Mouse (Mus musculus): ENCODE measurements around the gene Cux2. TPM values are rescaled to one million over a fixed set of nuclear protein-coding genes. Genes with fewer than 3 reads are reported as not detected.

Gene Cux2
- polyA plus RNA-seq, 1 experiment from 2014 or later = 10.1 TPM

- Histone ChIP-seq H3K4me3 (no peak overlapping the region), H3K4me2 (no peak overlapping the region), H3K9ac (no peak overlapping the region), H3K4me1 (replicated peaks) (peaks cover 14% of the 10 kb centered on the region; the same call in 1 of the 2 replicates), H3K36me3 (no peaks in the 10 kb centered on the region), H3K9me3 (replicated peaks) (no peaks in the 10 kb centered on the region), H3K27me3 (replicated peaks) (0 out of 2 replicates have a peak, but pooled peaks cover 4% of the 10 kb centered on the region), H3K27ac (ENCODE audit: poor library complexity, severe bottlenecking) (no peak overlapping the region)
- ATAC-seq (ENCODE audit: insufficient number of reproducible peaks, low FRiP score) = no peak
- 53% methylated on average over 6 of the region's 6 CpGs for WGBS
Observed at GRCm38 (mm10) chr5:121996701-121997100, 53.2 kb downstream of the Cux2 start.

GRCm38 (mm10) chr5:121994808-121995207 is 55.1 kb downstream of the Cux2 start:
- Histone ChIP-seq H3K4me3 (no peak overlapping the region), H3K4me1 (replicated peaks) (peaks cover 29% of the 10 kb centered on the region), H3K9ac (no peak overlapping the region), H3K4me2 (no peak overlapping the region), H3K9me3 (replicated peaks) (no peaks in the 10 kb centered on the region), H3K27ac (ENCODE audit: poor library complexity, severe bottlenecking) (no peak overlapping the region), H3K27me3 (replicated peaks) (no peaks in the 10 kb centered on the region), H3K36me3 (no peaks in the 10 kb centered on the region)
- 80% methylated on average over 12 of the region's 12 CpGs for WGBS
- ATAC-seq (ENCODE audit: insufficient number of reproducible peaks, low FRiP score) = no peak

- H3K9me3 ChIP-seq (replicated peaks) = no peaks in the 10 kb centered on the region
- no peaks in the 10 kb centered on the region for H3K27me3 ChIP-seq (replicated peaks)
- H3K36me3 ChIP-seq = peaks cover 2% of the 10 kb centered on the region; the same call in 1 of the 2 replicates
- peaks cover 34% of the 10 kb centered on the region for H3K4me1 ChIP-seq (replicated peaks)
- WGBS = 43% methylated on average over 6 of the region's 6 CpGs
- no peak for ATAC-seq (ENCODE audit: insufficient number of reproducible peaks, low FRiP score)
- H3K4me3 ChIP-seq = no peak overlapping the region
- no peak overlapping the region for H3K9ac ChIP-seq
- H3K4me2 ChIP-seq = no peak overlapping the region
- H3K27ac ChIP-seq (ENCODE audit: poor library complexity, severe bottlenecking) = no peak overlapping the region
Observed at GRCm38 (mm10) chr5:121991914-121992313, 58.0 kb downstream of the Cux2 start.

- peak; percentile 63 for ATAC-seq (ENCODE audit: insufficient number of reproducible peaks, low FRiP score)
- no peaks in the 10 kb centered on the region for H3K27me3 ChIP-seq (replicated peaks)
- peak overlapping the region; percentile 48; the same call in 1 of the 2 replicates for H3K27ac ChIP-seq (ENCODE audit: poor library complexity, severe bottlenecking)
- no peak overlapping the region for H3K4me3 ChIP-seq
- WGBS = 43% methylated on average over 9 of the region's 9 CpGs
- H3K9ac ChIP-seq = no peak overlapping the region
- no peaks in the 10 kb centered on the region for H3K9me3 ChIP-seq (replicated peaks)
- no peak overlapping the region for H3K4me2 ChIP-seq
- H3K36me3 ChIP-seq = peaks cover 3% of the 10 kb centered on the region; the same call in 1 of the 2 replicates
- peaks cover 62% of the 10 kb centered on the region for H3K4me1 ChIP-seq (replicated peaks)
Observed at GRCm38 (mm10) chr5:121985855-121986254, 64.0 kb downstream of the Cux2 start.

GRCm38 (mm10) chr5:121981650-121982131 is 68.2 kb downstream of the Cux2 start:
- 35% methylated on average over 16 of the region's 16 CpGs for WGBS
- Histone ChIP-seq H3K4me2 (peak overlapping the region; percentile 7; the same call in 1 of the 2 replicates), H3K4me3 (no peak overlapping the region), H3K36me3 (no peaks in the 10 kb centered on the region), H3K27ac (ENCODE audit: poor library complexity, severe bottlenecking) (no peak overlapping the region), H3K4me1 (replicated peaks) (peaks cover 36% of the 10 kb centered on the region), H3K9ac (peak overlapping the region; percentile 1; the same call in 1 of the 2 replicates), H3K27me3 (replicated peaks) (no peaks in the 10 kb centered on the region), H3K9me3 (replicated peaks) (no peaks in the 10 kb centered on the region)
- ATAC-seq (ENCODE audit: insufficient number of reproducible peaks, low FRiP score) = no peak

- H3K9me3 ChIP-seq (replicated peaks) = no peaks in the 10 kb centered on the region
- peaks cover 13% of the 10 kb centered on the region for H3K4me1 ChIP-seq (replicated peaks)
- ATAC-seq (ENCODE audit: insufficient number of reproducible peaks, low FRiP score) = no peak
- H3K27me3 ChIP-seq (replicated peaks) = no peaks in the 10 kb centered on the region
- no peak overlapping the region for H3K9ac ChIP-seq
- H3K27ac ChIP-seq (ENCODE audit: poor library complexity, severe bottlenecking) = no peak overlapping the region
- 87% methylated on average over 12 of the region's 12 CpGs for WGBS
- H3K4me3 ChIP-seq = no peak overlapping the region
- no peaks in the 10 kb centered on the region for H3K36me3 ChIP-seq
- H3K4me2 ChIP-seq = no peak overlapping the region
Observed at GRCm38 (mm10) chr5:121976331-121976730, 73.6 kb downstream of the Cux2 start.

- no peak overlapping the region for H3K27ac ChIP-seq (ENCODE audit: poor library complexity, severe bottlenecking)
- 58% methylated on average over 10 of the region's 10 CpGs for WGBS
- no peak overlapping the region for H3K9ac ChIP-seq
Observed at GRCm38 (mm10) chr5:121973541-121973940, 76.4 kb downstream of the Cux2 start.

GRCm38 (mm10) chr5:121972680-121973192 is 77.2 kb downstream of the Cux2 start:
- no peak for ATAC-seq (ENCODE audit: insufficient number of reproducible peaks, low FRiP score)
- WGBS = 53% methylated on average over 23 of the region's 23 CpGs
- H3K4me2 ChIP-seq = 0 out of 2 replicates have a peak overlapping the region, but pooled peaks have one; percentile 16
- H3K4me3 ChIP-seq = no peak overlapping the region
- H3K36me3 ChIP-seq = no peaks in the 10 kb centered on the region
- H3K9ac ChIP-seq = no peak overlapping the region
- H3K27me3 ChIP-seq (replicated peaks) = no peaks in the 10 kb centered on the region
- peaks cover 15% of the 10 kb centered on the region for H3K4me1 ChIP-seq (replicated peaks)
- H3K9me3 ChIP-seq (replicated peaks) = no peaks in the 10 kb centered on the region
- no peak overlapping the region for H3K27ac ChIP-seq (ENCODE audit: poor library complexity, severe bottlenecking)

More at GRCm38 (mm10) chr5:121973541-121973940, 76.4 kb downstream of the Cux2 start:
- Histone ChIP-seq H3K9me3 (replicated peaks) (no peaks in the 10 kb centered on the region), H3K4me3 (no peak overlapping the region), H3K36me3 (no peaks in the 10 kb centered on the region), H3K4me1 (replicated peaks) (peaks cover 12% of the 10 kb centered on the region), H3K4me2 (no peak overlapping the region), H3K27me3 (replicated peaks) (no peaks in the 10 kb centered on the region)
- ATAC-seq (ENCODE audit: insufficient number of reproducible peaks, low FRiP score) = no peak

- 88% methylated on average over 15 of the region's 15 CpGs for WGBS
Observed at GRCm38 (mm10) chr5:121968999-121969398, 80.9 kb downstream of the Cux2 start.

GRCm38 (mm10) chr5:121968416-121968815 is 81.5 kb downstream of the Cux2 start:
- H3K9me3 ChIP-seq (replicated peaks) = 0 out of 2 replicates have a peak, but pooled peaks cover 3% of the 10 kb centered on the region
- 63% methylated on average over 15 of the region's 15 CpGs for WGBS

More at GRCm38 (mm10) chr5:121968999-121969398, 80.9 kb downstream of the Cux2 start:
- no peak overlapping the region for H3K4me3 ChIP-seq
- peaks cover 38% of the 10 kb centered on the region for H3K4me1 ChIP-seq (replicated peaks)
- H3K27me3 ChIP-seq (replicated peaks) = no peaks in the 10 kb centered on the region; the same call in 1 of the 2 replicates
- no peak overlapping the region for H3K9ac ChIP-seq
- H3K36me3 ChIP-seq = no peaks in the 10 kb centered on the region
- H3K9me3 ChIP-seq (replicated peaks) = no peaks in the 10 kb centered on the region
- H3K4me2 ChIP-seq = no peak overlapping the region
- no peak overlapping the region for H3K27ac ChIP-seq (ENCODE audit: poor library complexity, severe bottlenecking)
- ATAC-seq (ENCODE audit: insufficient number of reproducible peaks, low FRiP score) = no peak

GRCm38 (mm10) chr5:121967520-121967919 is 82.4 kb downstream of the Cux2 start:
- H3K4me2 ChIP-seq = no peak overlapping the region
- H3K27me3 ChIP-seq (replicated peaks) = no peaks in the 10 kb centered on the region; the same call in 1 of the 2 replicates
- H3K9me3 ChIP-seq (replicated peaks) = 0 out of 2 replicates have a peak, but pooled peaks cover 3% of the 10 kb centered on the region
- ATAC-seq (ENCODE audit: insufficient number of reproducible peaks, low FRiP score) = no peak
- peaks cover 32% of the 10 kb centered on the region for H3K4me1 ChIP-seq (replicated peaks)
- no peak overlapping the region for H3K9ac ChIP-seq
- H3K36me3 ChIP-seq = no peaks in the 10 kb centered on the region
- WGBS = 77% methylated on average over 5 of the region's 5 CpGs
- H3K27ac ChIP-seq (ENCODE audit: poor library complexity, severe bottlenecking) = peak overlapping the region; percentile 15; the same call in 1 of the 2 replicates
- no peak overlapping the region for H3K4me3 ChIP-seq

More at GRCm38 (mm10) chr5:121968416-121968815, 81.5 kb downstream of the Cux2 start:
- no peaks in the 10 kb centered on the region for H3K36me3 ChIP-seq
- no peaks in the 10 kb centered on the region; the same call in 1 of the 2 replicates for H3K27me3 ChIP-seq (replicated peaks)
- H3K4me3 ChIP-seq = no peak overlapping the region
- H3K9ac ChIP-seq = no peak overlapping the region
- no peak for ATAC-seq (ENCODE audit: insufficient number of reproducible peaks, low FRiP score)
- no peak overlapping the region for H3K27ac ChIP-seq (ENCODE audit: poor library complexity, severe bottlenecking)
- no peak overlapping the region for H3K4me2 ChIP-seq
- peaks cover 34% of the 10 kb centered on the region for H3K4me1 ChIP-seq (replicated peaks)

All from heart, embryonic 12.5 days (tissue).